Mouse (Mus musculus) ES-E14 (cell line): ENCODE data around the gene Lhfpl2. TPM values are rescaled to one million over a fixed set of nuclear protein-coding genes. Genes with fewer than 3 reads are reported as not detected.

Experiments used
- DNase-seq: peaks from one replicate; pipeline ENCODE4 v3.0.0-alpha.2; 2013; ENCODE audit warnings: low read depth, low spot score
- H3K27ac ChIP-seq: 2 replicates; pipeline ENCODE4 v1.5.1; 2012; ENCODE audit warnings: low read depth, mild to moderate bottlenecking, low read length, moderate library complexity, mixed read lengths; ENCODE audit not compliant: poor library complexity, insufficient read depth, severe bottlenecking
- H3K36me3 ChIP-seq: 2 replicates; pipeline ENCODE4 v1.6.1; 2012; ENCODE audit warnings: mild to moderate bottlenecking, low read length, moderate library complexity, mixed read lengths; ENCODE audit not compliant: control insufficient read depth, poor library complexity, insufficient read depth, severe bottlenecking
- H3K4me1 ChIP-seq, 2 experiments: fragments of 150-350 bp in 1 of 2; sonication (generic) in 1 of 2; 2 replicates each; pipeline ENCODE4 v1.6.1; 2012; ENCODE audit warnings: low read length in 2 of 2, mild to moderate bottlenecking in 1 of 2, mixed read lengths in 1 of 2; ENCODE audit not compliant: control insufficient read depth in 2 of 2, insufficient read depth in 2 of 2, poor library complexity in 1 of 2
- H3K4me3 ChIP-seq, 2 experiments: fragments of 150-350 bp in 1 of 2; sonication (generic) in 1 of 2; 2 replicates each; pipeline ENCODE4 v1.5.1; 2012; ENCODE audit warnings: low read length in 2 of 2, low read depth in 1 of 2, mild to moderate bottlenecking in 1 of 2, mixed read lengths in 1 of 2; ENCODE audit not compliant: insufficient read depth in 1 of 2, poor library complexity in 1 of 2, severe bottlenecking in 1 of 2
- H3K9ac ChIP-seq: 2 replicates; pipeline ENCODE4 v1.6.1; 2012; ENCODE audit warnings: low read depth, mild to moderate bottlenecking, low read length, mixed read lengths; ENCODE audit not compliant: poor library complexity, insufficient read depth, severe bottlenecking
- H3K9me3 ChIP-seq: fragments of 150-350 bp; sonication (generic); 2 replicates; pipeline ENCODE4 v1.6.1; 2012; ENCODE audit warnings: low read depth, mild to moderate bottlenecking, low read length; ENCODE audit not compliant: control insufficient read depth, insufficient read depth
- CHD2 ChIP-seq: IDR thresholded peaks from 2 replicates; pipeline ENCODE4 v1.6.1; 2014; ENCODE audit warnings: mild to moderate bottlenecking, low read depth, low read length, inconsistent platforms
- HCFC1 ChIP-seq: IDR thresholded peaks from 2 replicates; pipeline ENCODE4 v1.6.1; 2012; ENCODE audit warnings: low read length, inconsistent platforms, borderline replicate concordance; ENCODE audit not compliant: insufficient read depth
- MAFK ChIP-seq: IDR thresholded peaks from 2 replicates; pipeline ENCODE4 v1.6.1; 2014; ENCODE audit warnings: mild to moderate bottlenecking, low read depth, low read length, inconsistent platforms; ENCODE audit not compliant: insufficient read depth
- ZC3H11A ChIP-seq: IDR thresholded peaks from 2 replicates; pipeline ENCODE4 v1.6.1; 2012; ENCODE audit warnings: low read depth, mild to moderate bottlenecking, inconsistent platforms, low read length, borderline replicate concordance
- ZNF384 ChIP-seq: IDR thresholded peaks from 2 replicates; pipeline ENCODE4 v1.6.1; 2012; ENCODE audit warnings: low read depth, low read length, inconsistent platforms
- in situ Hi-C, 2 experiments: fragments of 600-800 bp; cut with MboI; formaldehyde crosslinking; loops; one replicate each; pipeline ENCODE4 v1.15.1; 2025; ENCODE audit warnings: low sequenced_read_pairs in 2 of 2, inconsistent platforms in 1 of 2; ENCODE audit not compliant: unreplicated experiment in 2 of 2
- total RNA-seq: library from RNA; depleted of rRNA; stranded (reverse); fragments of 300-350 nt; gene quantifications from 2 replicates; pipeline ENCODE4 v1.2.3, GENCODE M21; 2012

The Lhfpl2 gene
- total RNA-seq, 1 experiment = 8.8 TPM

DNA sequence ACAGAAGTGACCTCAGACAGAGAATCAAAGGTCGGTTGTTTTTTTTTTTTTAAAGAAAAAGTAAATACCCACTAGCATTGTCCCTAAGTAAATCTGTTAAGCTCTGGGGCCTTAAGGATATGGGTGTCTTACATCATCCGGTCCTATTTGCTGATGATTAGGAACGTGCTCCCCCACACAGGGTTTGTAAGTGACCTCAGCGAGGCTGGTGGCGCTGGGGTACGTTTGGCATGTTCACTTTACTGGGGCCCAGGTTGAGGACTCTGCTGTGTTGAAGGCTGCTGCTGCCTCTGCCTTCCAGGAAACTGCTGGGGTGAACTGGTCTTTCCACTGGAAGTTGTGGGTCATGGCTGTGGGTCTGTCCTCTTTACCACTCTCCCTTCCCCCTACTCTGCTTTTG, 106.9 kb downstream of the Lhfpl2 start:
- DNase-seq = no peak
- no peak overlapping the region for H3K27ac ChIP-seq
- H3K36me3 ChIP-seq = no peaks in the 10 kb centered on the region
- no peaks in the 10 kb centered on the region for H3K9me3 ChIP-seq
- no peak overlapping the region for H3K4me3 ChIP-seq
- H3K9ac ChIP-seq = no peak overlapping the region
- H3K4me1 ChIP-seq = no peaks in the 10 kb centered on the region
- in situ Hi-C loops = no loop called here
- TF ChIP-seq MAFK (no peak), HCFC1 (no peak), ZNF384 (no peak), CHD2 (no peak), ZC3H11A (no peak)

DNA sequence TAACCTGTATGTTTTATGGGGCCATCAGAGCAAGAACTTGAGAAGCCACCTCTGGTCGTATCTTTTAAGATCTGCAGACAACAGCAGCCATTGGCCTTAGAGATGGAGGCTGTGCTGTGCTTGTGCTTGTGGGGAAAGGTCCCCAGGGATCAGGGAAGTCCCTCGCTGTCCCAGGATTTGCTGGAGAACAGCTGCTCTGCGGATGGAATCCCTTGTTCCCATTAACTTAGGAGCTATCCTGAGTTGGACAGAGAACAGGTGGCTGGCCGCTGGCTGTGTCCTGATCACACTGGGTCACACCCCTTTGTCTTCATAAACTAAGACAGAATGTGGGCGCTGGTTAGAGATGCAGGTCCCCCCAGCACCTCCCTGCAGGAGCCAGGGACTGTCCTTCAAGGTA, 110.7 kb downstream of the Lhfpl2 start:
- Histone ChIP-seq H3K4me1 (peaks cover 0 to 4% of the 10 kb centered on the region in 2 experiments; a peak in 1 of 4 replicates), H3K36me3 (no peaks in the 10 kb centered on the region), H3K9ac (no peak overlapping the region), H3K4me3 (no peak overlapping the region), H3K27ac (no peak overlapping the region), H3K9me3 (no peaks in the 10 kb centered on the region)
- DNase-seq = no peak
- in situ Hi-C loops = no loop called here
- TF ChIP-seq MAFK = no peak
- no peak for TF ChIP-seq ZC3H11A
- TF ChIP-seq HCFC1 = no peak
- no peak for TF ChIP-seq CHD2
- TF ChIP-seq ZNF384 = no peak

DNA sequence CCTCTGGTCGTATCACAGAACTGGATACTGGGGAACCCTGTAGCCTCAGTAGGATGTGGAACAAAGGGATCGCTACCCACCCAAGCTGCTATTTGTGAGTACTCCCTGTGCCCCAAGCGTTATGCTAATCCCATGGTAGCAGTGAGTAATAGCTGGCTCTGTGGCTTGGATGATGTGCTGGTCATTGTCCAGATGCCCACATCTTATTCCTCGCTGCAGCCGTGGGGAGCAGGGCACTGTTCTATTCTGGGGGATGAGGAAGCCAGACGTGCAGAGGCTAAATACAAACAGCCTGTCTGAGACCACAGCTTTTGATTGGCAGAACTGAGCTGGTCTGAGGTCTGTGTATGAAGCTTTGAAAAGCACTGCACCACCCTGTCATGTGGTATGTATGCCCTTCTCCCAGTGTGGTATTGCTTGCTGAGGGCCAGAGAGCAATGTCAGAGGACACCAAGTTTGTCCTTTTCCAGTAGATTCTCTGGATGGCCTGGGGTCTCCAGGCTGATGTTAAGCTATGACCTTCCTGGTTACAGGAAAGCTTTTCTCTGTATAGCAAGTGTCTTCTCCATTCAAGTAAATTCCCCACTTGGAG, 111.8 kb downstream of the Lhfpl2 start:
- Histone ChIP-seq H3K4me3 (no peak overlapping the region), H3K27ac (no peak overlapping the region), H3K4me1 (peaks cover 0 to 4% of the 10 kb centered on the region in 2 experiments; a peak in 1 of 4 replicates), H3K36me3 (no peaks in the 10 kb centered on the region), H3K9ac (no peak overlapping the region), H3K9me3 (no peaks in the 10 kb centered on the region)
- in situ Hi-C loops = no loop called here
- TF ChIP-seq MAFK (no peak), HCFC1 (no peak), ZC3H11A (no peak), CHD2 (no peak), ZNF384 (no peak)
- no peak for DNase-seq

DNA sequence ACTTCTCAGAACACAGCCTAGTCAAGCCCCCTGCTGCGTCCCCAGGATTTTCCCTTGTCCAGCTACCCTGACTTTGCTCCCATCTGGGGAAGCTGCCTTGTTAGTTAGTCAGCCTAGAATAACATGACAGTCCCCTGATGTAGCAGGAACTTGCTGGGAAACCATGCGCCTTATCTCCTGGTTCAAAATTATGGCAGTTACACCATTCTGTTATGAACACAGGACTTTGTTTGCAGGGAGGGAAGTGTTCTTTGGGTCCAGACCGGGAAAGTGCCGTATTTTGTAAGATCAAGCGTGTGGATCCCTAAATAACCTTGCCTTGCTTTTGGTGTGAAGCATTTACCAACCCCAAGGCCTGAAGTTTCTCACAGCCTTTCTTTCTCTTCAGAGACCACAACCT, 114.0 kb downstream of the Lhfpl2 start:
- no peak overlapping the region for H3K4me3 ChIP-seq
- no peak overlapping the region for H3K27ac ChIP-seq
- peak; percentile 29 for DNase-seq
- no peak for TF ChIP-seq ZC3H11A
- no peak for TF ChIP-seq ZNF384
- TF ChIP-seq MAFK = no peak
- no peak for TF ChIP-seq CHD2
- no peak for TF ChIP-seq HCFC1
- H3K4me1 ChIP-seq = peaks cover 0 to 4% of the 10 kb centered on the region in 2 experiments; a peak in 1 of 4 replicates
- H3K9me3 ChIP-seq = no peaks in the 10 kb centered on the region
- H3K9ac ChIP-seq = no peak overlapping the region
- H3K36me3 ChIP-seq = no peaks in the 10 kb centered on the region
- in situ Hi-C loops = no loop called here
